Mouse (Mus musculus): Measurements from ENCODE around the gene Dpm3. TPM values are rescaled to one million over a fixed set of nuclear protein-coding genes. Genes with fewer than 3 reads are reported as not detected.

The Dpm3 gene
- polyA plus RNA-seq, 1 experiment = 440 TPM

GRCm38 (mm10) chr3:89278643-89279042, 19.5 kb downstream of the Dpm3 start:
- Histone ChIP-seq H3K4me3 (ENCODE audit: low read depth, low read length) (peak overlapping the region; percentile 85), H3K36me3 (ENCODE audit: control insufficient read depth, insufficient read depth, low read length) (peaks cover 15% of the 10 kb centered on the region), H3K27me3 (ENCODE audit: control insufficient read depth, insufficient read depth, low read length) (no peaks in the 10 kb centered on the region), H3K4me1 (ENCODE audit: control insufficient read depth, insufficient read depth, insufficient read length, low read length) (peaks cover 13% of the 10 kb centered on the region), H3K27ac (ENCODE audit: insufficient read depth, low read depth, low read length) (peak overlapping the region; percentile 91)
- WGBS = 18% methylated on average over 8 of the region's 8 CpGs
- no peak for TF ChIP-seq CTCF (IDR thresholded peaks at IDR 0.05; ENCODE audit: extremely low read depth, insufficient read length, insufficient replicate concordance, low read depth, low read length)
- TF ChIP-seq POLR2A (IDR thresholded peaks at IDR 0.05; ENCODE audit: low read depth, low read length) = no peak

- H3K4me3 ChIP-seq (ENCODE audit: low read depth, low read length) = peak overlapping the region; percentile 85
- TF ChIP-seq CTCF (IDR thresholded peaks at IDR 0.05; ENCODE audit: extremely low read depth, insufficient read length, insufficient replicate concordance, low read depth, low read length) = no peak
- peak; percentile 99 for TF ChIP-seq POLR2A (IDR thresholded peaks at IDR 0.05; ENCODE audit: low read depth, low read length)
- 2% methylated on average over 35 of the region's 35 CpGs for WGBS
- H3K27ac ChIP-seq (ENCODE audit: insufficient read depth, low read depth, low read length) = peak overlapping the region; percentile 95
- H3K27me3 ChIP-seq (ENCODE audit: control insufficient read depth, insufficient read depth, low read length) = no peaks in the 10 kb centered on the region
- peaks cover 17% of the 10 kb centered on the region for H3K4me1 ChIP-seq (ENCODE audit: control insufficient read depth, insufficient read depth, insufficient read length, low read length)
- H3K36me3 ChIP-seq (ENCODE audit: control insufficient read depth, insufficient read depth, low read length) = peaks cover 15% of the 10 kb centered on the region
These were observed 20.2 kb downstream of the Dpm3 start for GRCm38 (mm10) chr3:89279153-89279890.

GRCm38 (mm10) chr3:89280050-89280605, 21.0 kb downstream of the Dpm3 start:
- TF ChIP-seq POLR2A (IDR thresholded peaks at IDR 0.05; ENCODE audit: low read depth, low read length) (no peak), CTCF (IDR thresholded peaks at IDR 0.05; ENCODE audit: extremely low read depth, insufficient read length, insufficient replicate concordance, low read depth, low read length) (no peak)
- Histone ChIP-seq H3K4me3 (ENCODE audit: low read depth, low read length) (peak overlapping the region; percentile 85), H3K27ac (ENCODE audit: insufficient read depth, low read depth, low read length) (peak overlapping the region; percentile 99), H3K27me3 (ENCODE audit: control insufficient read depth, insufficient read depth, low read length) (no peaks in the 10 kb centered on the region), H3K4me1 (ENCODE audit: control insufficient read depth, insufficient read depth, insufficient read length, low read length) (peaks cover 19% of the 10 kb centered on the region), H3K36me3 (ENCODE audit: control insufficient read depth, insufficient read depth, low read length) (peaks cover 11% of the 10 kb centered on the region)
- WGBS = under 1% methylated on average over 29 of the region's 29 CpGs

- TF ChIP-seq POLR2A (IDR thresholded peaks at IDR 0.05; ENCODE audit: low read depth, low read length) (0 out of 2 replicates have a peak, but pooled peaks have one; percentile 9), CTCF (IDR thresholded peaks at IDR 0.05; ENCODE audit: extremely low read depth, insufficient read length, insufficient replicate concordance, low read depth, low read length) (0 out of 2 replicates have a peak, but pooled peaks have one; percentile 14)
- peak within 1 kb of the TSS; percentile 99 for H3K27ac ChIP-seq (ENCODE audit: insufficient read depth, low read depth, low read length)
- H3K4me3 ChIP-seq (ENCODE audit: low read depth, low read length) = peak within 1 kb of the TSS; percentile 85
- no peaks in the 10 kb centered on the region for H3K27me3 ChIP-seq (ENCODE audit: control insufficient read depth, insufficient read depth, low read length)
- H3K4me1 ChIP-seq (ENCODE audit: control insufficient read depth, insufficient read depth, insufficient read length, low read length) = peaks cover 24% of the 10 kb centered on the region
- WGBS = 1% methylated on average over 52 of the region's 52 CpGs
- peaks cover 4% of the 10 kb centered on the region for H3K36me3 ChIP-seq (ENCODE audit: control insufficient read depth, insufficient read depth, low read length)
These were observed 21.7 kb downstream of the Dpm3 start, which contains the start of gene Efna1 for GRCm38 (mm10) chr3:89280606-89281511. Gene Efna1 (minus strand): TSS chr3:89281142.

GRCm38 (mm10) chr3:89281579-89282290, 22.6 kb downstream of the Dpm3 start:
- Histone ChIP-seq H3K4me3 (ENCODE audit: low read depth, low read length) (peak overlapping the region; percentile 85; the same call in 1 of the 2 replicates), H3K27ac (ENCODE audit: insufficient read depth, low read depth, low read length) (peak overlapping the region; percentile 99), H3K36me3 (ENCODE audit: control insufficient read depth, insufficient read depth, low read length) (no peaks in the 10 kb centered on the region), H3K4me1 (ENCODE audit: control insufficient read depth, insufficient read depth, insufficient read length, low read length) (peaks cover 19% of the 10 kb centered on the region), H3K27me3 (ENCODE audit: control insufficient read depth, insufficient read depth, low read length) (no peaks in the 10 kb centered on the region)
- TF ChIP-seq CTCF (IDR thresholded peaks at IDR 0.05; ENCODE audit: extremely low read depth, insufficient read length, insufficient replicate concordance, low read depth, low read length) (peak; percentile 96), POLR2A (IDR thresholded peaks at IDR 0.05; ENCODE audit: low read depth, low read length) (no peak)
- 10% methylated on average over 20 of the region's 20 CpGs for WGBS

- peaks cover 16% of the 10 kb centered on the region for H3K4me1 ChIP-seq (ENCODE audit: control insufficient read depth, insufficient read depth, insufficient read length, low read length)
- H3K27me3 ChIP-seq (ENCODE audit: control insufficient read depth, insufficient read depth, low read length) = no peaks in the 10 kb centered on the region
- H3K27ac ChIP-seq (ENCODE audit: insufficient read depth, low read depth, low read length) = no peak overlapping the region
- TF ChIP-seq POLR2A (IDR thresholded peaks at IDR 0.05; ENCODE audit: low read depth, low read length) (no peak), CTCF (IDR thresholded peaks at IDR 0.05; ENCODE audit: extremely low read depth, insufficient read length, insufficient replicate concordance, low read depth, low read length) (no peak)
- no peak overlapping the region for H3K4me3 ChIP-seq (ENCODE audit: low read depth, low read length)
- 22% methylated on average over 4 of the region's 4 CpGs for WGBS
- no peaks in the 10 kb centered on the region for H3K36me3 ChIP-seq (ENCODE audit: control insufficient read depth, insufficient read depth, low read length)
These were observed 23.1 kb downstream of the Dpm3 start for GRCm38 (mm10) chr3:89282291-89282643.

Data from small intestine, adult 2 months (tissue).